In genomic region chr7:50221849-50222248, GRCm38 (mm10) we compare ENCODE assay signal across 25 mouse cellular contexts.
A peak's percentile ranks its signal among the peaks of the same experiment; 100 is the strongest.
DNase-seq lines count a peak whose midpoint lies in the region; ATAC-seq lines count a peak whose summit lies in the region.
"Had no signal": no experiment of that assay in that cellular context is flagged by ENCODE, and none has a peak within 500 bp of the region (broad histone marks: within the 10 kb centered on the region; RNA-seq: fewer than 3 reads in every experiment).

No protein-coding gene starts in this region.

- H3K27me3 ChIP-seq in forebrain, embryonic 12.5 days, result no peaks in the 10 kb centered on the region
- no peaks in the 10 kb centered on the region for H3K27me3 ChIP-seq in forebrain, embryonic 16.5 days (replicated peaks; ENCODE audit: control insufficient read depth, insufficient read depth, low read length)
- peaks cover 64% of the 10 kb centered on the region for H3K27me3 ChIP-seq in hindbrain, embryonic 10.5 days (ENCODE audit: insufficient read depth, poor library complexity, severe bottlenecking)
- peaks cover 8% of the 10 kb centered on the region; the same call in 1 of the 2 replicates for H3K27me3 ChIP-seq in hindbrain, embryonic 14.5 days (ENCODE audit: control insufficient read depth, insufficient read depth, low read length)
- H3K27me3 ChIP-seq in midbrain, embryonic 12.5 days, result no peaks in the 10 kb centered on the region; the same call in 1 of the 2 replicates
- peaks cover 21% of the 10 kb centered on the region for H3K27me3 ChIP-seq in midbrain, embryonic 10.5 days (ENCODE audit: low read depth, poor library complexity, severe bottlenecking)
- H3K27me3 ChIP-seq in hindbrain, embryonic 13.5 days, result peaks cover 23% of the 10 kb centered on the region
- H3K27me3 ChIP-seq: CH12.LX; embryonic facial prominence, embryonic 15.5 days; heart, embryonic 13.5 days had no signal

- no peaks in the 10 kb centered on the region for H3K36me3 ChIP-seq in forebrain, embryonic 12.5 days (replicated peaks)
- H3K36me3 ChIP-seq in forebrain, embryonic 16.5 days (ENCODE audit: control insufficient read depth, insufficient read depth), result no peaks in the 10 kb centered on the region
- no peaks in the 10 kb centered on the region for H3K36me3 ChIP-seq in hindbrain, embryonic 10.5 days
- H3K36me3 ChIP-seq in hindbrain, embryonic 14.5 days (replicated peaks; ENCODE audit: control insufficient read depth, insufficient read depth), result no peaks in the 10 kb centered on the region
- H3K36me3 ChIP-seq in midbrain, embryonic 12.5 days, result no peaks in the 10 kb centered on the region
- H3K36me3 ChIP-seq in midbrain, embryonic 10.5 days, result no peaks in the 10 kb centered on the region
- no peaks in the 10 kb centered on the region for H3K36me3 ChIP-seq in hindbrain, embryonic 13.5 days
- H3K36me3 ChIP-seq: embryonic facial prominence, embryonic 15.5 days; heart, embryonic 13.5 days had no signal

- ATAC-seq in forebrain, embryonic 12.5 days (ENCODE audit: low FRiP score), result peak; percentile 49; the same call in 1 of the 2 replicates
- ATAC-seq in forebrain, embryonic 16.5 days, result no peak
- no peak for ATAC-seq in hindbrain, embryonic 14.5 days (ENCODE audit: low FRiP score)
- peak; percentile 34; the same call in 1 of the 2 replicates for ATAC-seq in midbrain, embryonic 12.5 days (ENCODE audit: low FRiP score, low read depth)
- ATAC-seq in hindbrain, embryonic 13.5 days (ENCODE audit: low FRiP score), result 0 out of 2 replicates have a peak, but pooled peaks have one; percentile 24
- ATAC-seq: activated CD4-positive, CD25-positive, alpha-beta regulatory T cell, adult 4 months; inflammation-experienced regulatory T-cells, adult 6 months; intestine, postnatal 0 days; Patski had no signal

- no peak overlapping the region for H3K27ac ChIP-seq in forebrain, embryonic 12.5 days
- no peak overlapping the region for H3K27ac ChIP-seq in forebrain, embryonic 16.5 days (ENCODE audit: low read length)
- H3K27ac ChIP-seq in hindbrain, embryonic 10.5 days, result no peak overlapping the region
- no peak overlapping the region for H3K27ac ChIP-seq in hindbrain, embryonic 14.5 days
- H3K27ac ChIP-seq in midbrain, embryonic 12.5 days (replicated peaks), result no peak overlapping the region
- H3K27ac ChIP-seq in midbrain, embryonic 10.5 days (replicated peaks), result no peak overlapping the region
- H3K27ac ChIP-seq in hindbrain, embryonic 13.5 days, result no peak overlapping the region
- H3K27ac ChIP-seq: embryonic facial prominence, embryonic 15.5 days; gastrocnemius, adult 2 months; heart, embryonic 13.5 days had no signal

- peak; percentile 20 for DNase-seq in hindbrain, embryonic 10.5 days (ENCODE audit: low spot score)
- DNase-seq in hindbrain, embryonic 14.5 days (ENCODE audit: low spot score), result no peak
- DNase-seq in midbrain, embryonic 10.5 days (ENCODE audit: low spot score), result no peak
- no peak for DNase-seq in right cerebral cortex, adult 18-20 months
- DNase-seq: adrenal gland, postnatal 14 days; cerebellum, adult 18-20 months; cerebellum, adult 9-11 months; cerebellum, postnatal 36 days; embryo, embryonic 11 days; gastrocnemius, adult 2 months; gastrocnemius, postnatal 25 days; heart, postnatal 4 days; kidney, adult 8-10 months had no signal

- no peak overlapping the region for H3K4me3 ChIP-seq in forebrain, embryonic 12.5 days (replicated peaks)
- H3K4me3 ChIP-seq in forebrain, embryonic 16.5 days (replicated peaks; ENCODE audit: low read length), result no peak overlapping the region
- H3K4me3 ChIP-seq in hindbrain, embryonic 10.5 days, result no peak overlapping the region
- no peak overlapping the region for H3K4me3 ChIP-seq in hindbrain, embryonic 14.5 days (replicated peaks; ENCODE audit: low read length)
- H3K4me3 ChIP-seq in midbrain, embryonic 12.5 days, result no peak overlapping the region
- no peak overlapping the region for H3K4me3 ChIP-seq in midbrain, embryonic 10.5 days
- no peak overlapping the region for H3K4me3 ChIP-seq in hindbrain, embryonic 13.5 days
- H3K4me3 ChIP-seq: embryonic facial prominence, embryonic 15.5 days; erythroblast, embryonic 14.5 days; gastrocnemius, adult 2 months; heart, embryonic 13.5 days had no signal

- no peaks in the 10 kb centered on the region for H3K9me3 ChIP-seq in forebrain, embryonic 12.5 days
- no peaks in the 10 kb centered on the region for H3K9me3 ChIP-seq in forebrain, embryonic 16.5 days (ENCODE audit: control insufficient read depth, low read length)
- peaks cover 3% of the 10 kb centered on the region; the same call in 1 of the 2 replicates for H3K9me3 ChIP-seq in hindbrain, embryonic 10.5 days
- H3K9me3 ChIP-seq in hindbrain, embryonic 14.5 days (ENCODE audit: control insufficient read depth, low read length), result no peaks in the 10 kb centered on the region
- no peaks in the 10 kb centered on the region for H3K9me3 ChIP-seq in midbrain, embryonic 12.5 days
- no peaks in the 10 kb centered on the region for H3K9me3 ChIP-seq in midbrain, embryonic 10.5 days (replicated peaks)
- no peaks in the 10 kb centered on the region for H3K9me3 ChIP-seq in hindbrain, embryonic 13.5 days
- H3K9me3 ChIP-seq: embryonic facial prominence, embryonic 15.5 days; heart, embryonic 13.5 days had no signal

- H3K4me2 ChIP-seq in forebrain, embryonic 12.5 days, result no peak overlapping the region
- H3K4me2 ChIP-seq in forebrain, embryonic 16.5 days (ENCODE audit: low read length), result no peak overlapping the region
- H3K4me2 ChIP-seq in hindbrain, embryonic 14.5 days (replicated peaks), result no peak overlapping the region
- H3K4me2 ChIP-seq in midbrain, embryonic 12.5 days (replicated peaks), result no peak overlapping the region
- no peak overlapping the region for H3K4me2 ChIP-seq in hindbrain, embryonic 13.5 days
- H3K4me2 ChIP-seq: embryonic facial prominence, embryonic 15.5 days; heart, embryonic 13.5 days had no signal

- H3K9ac ChIP-seq in forebrain, embryonic 12.5 days, result no peak overlapping the region
- no peak overlapping the region for H3K9ac ChIP-seq in forebrain, embryonic 16.5 days (replicated peaks; ENCODE audit: low read depth, low read length)
- H3K9ac ChIP-seq in hindbrain, embryonic 14.5 days, result no peak overlapping the region
- H3K9ac ChIP-seq in midbrain, embryonic 12.5 days (replicated peaks), result no peak overlapping the region
- H3K9ac ChIP-seq in hindbrain, embryonic 13.5 days, result no peak overlapping the region
- H3K9ac ChIP-seq: embryonic facial prominence, embryonic 15.5 days; heart, embryonic 13.5 days had no signal

- no peaks in the 10 kb centered on the region for H3K4me1 ChIP-seq in forebrain, embryonic 12.5 days
- H3K4me1 ChIP-seq in forebrain, embryonic 16.5 days (replicated peaks; ENCODE audit: control insufficient read depth, insufficient read depth, low read length), result no peaks in the 10 kb centered on the region
- H3K4me1 ChIP-seq in hindbrain, embryonic 10.5 days (replicated peaks), result peaks cover 10% of the 10 kb centered on the region
- H3K4me1 ChIP-seq in hindbrain, embryonic 14.5 days (replicated peaks; ENCODE audit: control insufficient read depth, insufficient read depth, low read length), result 0 out of 2 replicates have a peak, but pooled peaks cover 9% of the 10 kb centered on the region
- no peaks in the 10 kb centered on the region for H3K4me1 ChIP-seq in midbrain, embryonic 12.5 days
- peaks cover 10% of the 10 kb centered on the region for H3K4me1 ChIP-seq in midbrain, embryonic 10.5 days
- H3K4me1 ChIP-seq in hindbrain, embryonic 13.5 days (replicated peaks), result peaks cover 5% of the 10 kb centered on the region
- H3K4me1 ChIP-seq: heart, embryonic 13.5 days had no signal

Comparison
In these comparisons a context has a peak if more than half of its experiments do, and no peak if none do; other contexts are left out.
1. ATAC-seq: peak in forebrain, embryonic 12.5 days (single experiment), midbrain, embryonic 12.5 days (single experiment) and hindbrain, embryonic 13.5 days (single experiment); none in forebrain, embryonic 16.5 days (single experiment) and hindbrain, embryonic 14.5 days (single experiment).